Mouse (Mus musculus) layer of hippocampus, postnatal 10 days (tissue): ENCODE measurements around the gene Gm20388. TPM values are rescaled to one million over a fixed set of nuclear protein-coding genes. Genes with fewer than 3 reads are reported as not detected.

ENCODE experiments used
- DNase-seq, 2 experiments: peaks; one replicate each; pipeline ENCODE4 v3.0.0; 2021; ENCODE audit warnings: low spot score in 2 of 2
- total RNA-seq, 2 experiments: library from RNA; stranded (reverse); gene quantifications; 2 replicates each; pipeline ENCODE4 v1.2.3; 2021

The Gm20388 gene
- total RNA-seq, 2 experiments from 2014 or later: not detected

GRCm38 (mm10) chr8:124323356-124323755 is 4412.7 kb downstream of the Gm20388 start:
- DNase-seq: peak in 1 of 2 experiments; percentile 30

GRCm38 (mm10) chr8:124328259-124328658 is 4417.6 kb downstream of the Gm20388 start:
- DNase-seq: no peak

- no peak for DNase-seq
Measured at GRCm38 (mm10) chr8:124329690-124330089, 4419.0 kb downstream of the Gm20388 start.

- peak; percentile 51 to 75 for DNase-seq
Measured at GRCm38 (mm10) chr8:124330433-124330832, 4419.8 kb downstream of the Gm20388 start.

- DNase-seq: no peak
Measured at GRCm38 (mm10) chr8:124331094-124331493, 4420.5 kb downstream of the Gm20388 start.

- no peak for DNase-seq
Measured at GRCm38 (mm10) chr8:124331706-124332105, 4421.1 kb downstream of the Gm20388 start.

GRCm38 (mm10) chr8:124336302-124336701 is 4425.7 kb downstream of the Gm20388 start:
- no peak for DNase-seq

GRCm38 (mm10) chr8:124339742-124340141 is 4429.1 kb downstream of the Gm20388 start:
- no peak for DNase-seq

- no peak for DNase-seq
Measured at GRCm38 (mm10) chr8:124340360-124341068, 4429.9 kb downstream of the Gm20388 start.

- no peak for DNase-seq
Measured at GRCm38 (mm10) chr8:124343151-124343550, 4432.5 kb downstream of the Gm20388 start.

GRCm38 (mm10) chr8:124343991-124344390 is 4433.4 kb downstream of the Gm20388 start:
- no peak for DNase-seq

GRCm38 (mm10) chr8:124345098-124345497 is 4434.5 kb downstream of the Gm20388 start:
- no peak for DNase-seq

- DNase-seq: peak; percentile 75 to 80
Measured at GRCm38 (mm10) chr8:124346852-124347523, 4436.3 kb downstream of the Gm20388 start.

- no peak for DNase-seq
Measured at GRCm38 (mm10) chr8:124348087-124348486, 4437.4 kb downstream of the Gm20388 start.

- DNase-seq: peak; percentile 94
Measured at GRCm38 (mm10) chr8:124349663-124350062, 4439.0 kb downstream of the Gm20388 start.

GRCm38 (mm10) chr8:124351636-124352035 is 4441.0 kb downstream of the Gm20388 start:
- DNase-seq: no peak

GRCm38 (mm10) chr8:124360911-124361310 is 4450.3 kb downstream of the Gm20388 start:
- no peak for DNase-seq

- no peak for DNase-seq
Measured at GRCm38 (mm10) chr8:124361773-124362427, 4451.3 kb downstream of the Gm20388 start.

GRCm38 (mm10) chr8:124362589-124362988 is 4451.9 kb downstream of the Gm20388 start:
- DNase-seq: no peak

GRCm38 (mm10) chr8:124363337-124363736 is 4452.7 kb downstream of the Gm20388 start:
- no peak for DNase-seq

GRCm38 (mm10) chr8:124368213-124368612 is 4457.6 kb downstream of the Gm20388 start:
- DNase-seq: peak; percentile 78
